Mouse (Mus musculus) forebrain, embryonic 16.5 days (tissue): ENCODE data around the gene Gm13539. TPM values are rescaled to one million over a fixed set of nuclear protein-coding genes. Genes with fewer than 3 reads are reported as not detected.
"Not testable (repeated sequence)": the region's sequence is repeated elsewhere in the genome, so short reads cannot be mapped to it uniquely, and the experiment has no call there.

Experiments
- ATAC-seq: fragments of 200-750 bp; cut with Nextera tagmentation; 2 replicates; pipeline ENCODE4 v1.8.0; 2017; ENCODE audit warnings: mild to moderate bottlenecking, moderate library complexity
- H3K27ac ChIP-seq: fragments of 300-500 bp; sonication (generic); 2 replicates; pipeline ENCODE4 v1.5.1; 2014; ENCODE audit warnings: low read length, control low read depth
- H3K27me3 ChIP-seq: fragments of 300-500 bp; sonication (generic); replicated peaks from 2 replicates; pipeline ENCODE4 v1.6.1; 2014; ENCODE audit warnings: low read length; ENCODE audit not compliant: control insufficient read depth, insufficient read depth
- H3K36me3 ChIP-seq: fragments of 300-500 bp; sonication (generic); 2 replicates; pipeline ENCODE4 v1.6.1; 2014; ENCODE audit not compliant: control insufficient read depth, insufficient read depth
- H3K4me1 ChIP-seq: fragments of 300-500 bp; sonication (generic); replicated peaks from 2 replicates; pipeline ENCODE4 v1.6.1; 2014; ENCODE audit warnings: low read length; ENCODE audit not compliant: control insufficient read depth, insufficient read depth
- H3K4me2 ChIP-seq: fragments of 300-500 bp; sonication (generic); 2 replicates; pipeline ENCODE4 v1.6.1; 2014; ENCODE audit warnings: mild to moderate bottlenecking, low read length, control low read depth
- H3K4me3 ChIP-seq: fragments of 300-500 bp; sonication (generic); replicated peaks from 2 replicates; pipeline ENCODE4 v1.5.1; 2014; ENCODE audit warnings: mild to moderate bottlenecking, low read length, control low read depth
- H3K9ac ChIP-seq: fragments of 300-500 bp; sonication (generic); replicated peaks from 2 replicates; pipeline ENCODE4 v1.6.1; 2014; ENCODE audit warnings: low read depth, low read length, control low read depth
- H3K9me3 ChIP-seq: fragments of 300-500 bp; sonication (generic); 2 replicates; pipeline ENCODE4 v1.6.1; 2016; ENCODE audit warnings: low read length; ENCODE audit not compliant: control insufficient read depth
- WGBS: fragments of 180-500 bp; shearing (Covaris S2); extraction: QIAGEN DNeasy Blood & Tissue Kit; methylation state at CpG from one replicate; pipeline ENCODE4 v1.1.7; 2014; 5-methylcytosine and 5-hydroxymethylcytosine counted together
- polyA plus RNA-seq: library from polyadenylated mRNA; unstranded; fragments of >200 nt; fragmentation: Nextera tagmentation; extraction: Ambion mirVana; gene quantifications from 2 replicates; pipeline ENCODE4 v1.2.1, GENCODE M21; 2015

Gene Gm13539
- not detected in 2 replicates for polyA plus RNA-seq

DNA sequence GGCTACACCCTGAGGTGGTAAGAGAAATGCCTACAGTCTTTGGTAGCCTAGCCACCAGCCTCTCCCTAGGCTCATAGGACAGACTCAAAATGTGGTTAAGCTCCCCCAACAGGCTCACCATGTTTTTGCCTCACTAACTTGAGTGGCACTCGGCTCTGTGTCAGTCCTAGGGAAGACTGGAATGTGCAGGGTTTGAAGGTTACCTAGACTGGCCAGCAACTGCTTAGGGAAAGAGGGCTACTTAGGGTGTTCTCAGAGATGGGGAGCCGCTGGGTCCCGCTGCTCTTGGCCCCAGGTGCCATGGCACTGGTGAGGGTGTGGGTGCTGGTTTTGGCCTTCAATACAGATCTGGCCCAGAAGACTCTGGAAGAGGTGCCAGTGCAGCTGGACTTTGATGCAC lies at the start of gene Gm13539:
TSS of gene Gm13539 (plus strand) at position 301 of the 400 bp plus-strand sequence.
- Histone ChIP-seq H3K27me3 (no peaks in the 10 kb centered on the region), H3K4me2 (no peak within 1 kb of the TSS), H3K27ac (no peak within 1 kb of the TSS), H3K9ac (no peak within 1 kb of the TSS), H3K9me3 (no peaks in the 10 kb centered on the region), H3K4me1 (no peaks in the 10 kb centered on the region), H3K4me3 (no peak within 1 kb of the TSS), H3K36me3 (no peaks in the 10 kb centered on the region)
- no peak for ATAC-seq
- WGBS: 87% methylated on average over 3 of the region's 3 CpGs

DNA sequence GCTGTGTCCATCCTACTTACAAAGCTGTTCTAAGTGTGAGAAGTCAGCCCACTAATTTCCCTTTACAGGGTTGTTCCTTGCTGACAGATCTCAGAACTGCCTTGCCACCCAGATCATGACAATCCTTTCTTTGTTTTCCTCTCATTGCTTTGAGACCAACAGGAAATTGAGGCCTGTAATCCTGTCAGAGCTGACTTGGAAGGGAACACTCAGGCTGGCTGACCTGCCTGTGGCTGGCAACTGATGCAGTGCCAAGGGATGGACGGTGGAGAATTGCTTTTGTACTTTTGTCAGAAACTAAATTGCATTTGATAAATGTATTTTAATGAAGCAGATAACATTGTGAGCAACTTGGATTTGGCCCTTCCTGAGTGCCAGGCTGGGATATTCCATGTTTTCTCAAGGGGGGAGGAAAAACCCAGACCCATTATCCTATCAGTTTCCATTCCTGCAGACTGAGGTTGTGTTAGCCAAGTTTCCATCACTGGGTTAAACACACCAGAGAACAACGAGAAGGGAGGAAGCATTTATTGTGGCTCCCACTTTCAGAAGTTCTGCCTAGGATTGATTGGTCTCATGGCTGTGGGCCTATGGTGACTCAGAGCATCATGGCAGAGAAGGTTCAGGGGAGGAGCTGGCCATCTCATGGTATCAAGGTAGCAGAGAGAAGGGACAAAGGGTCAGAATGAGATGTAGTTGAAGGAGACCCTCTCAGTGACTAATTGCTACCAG lies 48.7 kb upstream of the Gm13539 start:
- Histone ChIP-seq H3K36me3 (no peaks in the 10 kb centered on the region), H3K9me3 (no peaks in the 10 kb centered on the region), H3K4me2 (no peak overlapping the region), H3K4me1 (no peaks in the 10 kb centered on the region), H3K9ac (no peak overlapping the region), H3K27ac (no peak overlapping the region), H3K4me3 (no peak overlapping the region), H3K27me3 (no peaks in the 10 kb centered on the region)
- 60% methylated on average over 2 of the region's 2 CpGs for WGBS
- no peak for ATAC-seq

DNA sequence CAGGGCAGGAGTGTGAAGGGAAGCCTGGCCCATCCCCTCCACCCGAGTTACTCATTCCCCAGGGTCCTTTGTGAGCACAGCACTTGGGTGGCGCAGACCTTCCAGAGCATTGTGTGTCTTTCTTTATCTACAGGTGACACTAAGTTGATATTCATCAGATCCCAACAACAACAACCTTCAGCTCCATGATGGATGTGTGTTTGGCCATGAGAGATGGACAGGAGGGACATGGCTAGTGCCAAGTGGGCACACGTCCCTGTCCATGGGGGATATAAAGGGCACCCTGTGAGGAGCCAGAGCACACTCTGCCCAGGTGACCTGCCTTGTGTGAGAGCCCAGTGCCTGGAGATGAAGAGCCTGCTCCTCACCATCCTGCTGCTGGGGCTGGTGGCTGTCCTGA lies 45.3 kb upstream of the Gm13539 start, which contains the start of gene Obp2b:
TSS of gene Obp2b (plus strand) at position 301 of the 400 bp plus-strand sequence.
- H3K4me3 ChIP-seq, H3K4me1 ChIP-seq, H3K27ac ChIP-seq, H3K9me3 ChIP-seq, H3K9ac ChIP-seq, H3K27me3 ChIP-seq, ATAC-seq, H3K36me3 ChIP-seq, H3K4me2 ChIP-seq: not testable (repeated sequence)
- 81% methylated on average over 3 of the region's 3 CpGs for WGBS

DNA sequence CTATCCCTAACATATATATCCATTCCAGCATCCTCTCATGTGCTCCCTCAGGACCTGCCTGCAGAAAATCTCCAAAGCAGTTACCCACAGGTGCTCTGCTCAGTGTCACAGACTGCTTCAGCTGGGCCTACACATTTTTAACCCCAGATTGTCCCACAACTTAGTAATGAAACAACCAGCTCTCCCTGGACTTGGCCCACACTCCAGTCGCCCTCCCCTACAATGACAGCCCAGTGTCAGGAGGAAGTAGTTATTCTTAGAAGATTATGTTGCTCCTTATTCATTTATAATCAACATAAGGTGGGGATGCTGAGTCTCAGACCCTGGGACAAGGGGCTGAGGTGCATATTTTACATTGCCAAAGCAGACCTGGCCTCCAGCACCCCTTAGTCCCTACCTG lies 40.4 kb upstream of the Gm13539 start:
- Histone ChIP-seq H3K9me3 (no peaks in the 10 kb centered on the region), H3K27me3 (no peaks in the 10 kb centered on the region), H3K36me3 (no peaks in the 10 kb centered on the region), H3K9ac (no peak overlapping the region), H3K4me1 (no peaks in the 10 kb centered on the region), H3K4me3 (no peak overlapping the region), H3K27ac (no peak overlapping the region), H3K4me2 (no peak overlapping the region)
- no peak for ATAC-seq
- 74% methylated on average over 1 of the region's 1 CpGs for WGBS

DNA sequence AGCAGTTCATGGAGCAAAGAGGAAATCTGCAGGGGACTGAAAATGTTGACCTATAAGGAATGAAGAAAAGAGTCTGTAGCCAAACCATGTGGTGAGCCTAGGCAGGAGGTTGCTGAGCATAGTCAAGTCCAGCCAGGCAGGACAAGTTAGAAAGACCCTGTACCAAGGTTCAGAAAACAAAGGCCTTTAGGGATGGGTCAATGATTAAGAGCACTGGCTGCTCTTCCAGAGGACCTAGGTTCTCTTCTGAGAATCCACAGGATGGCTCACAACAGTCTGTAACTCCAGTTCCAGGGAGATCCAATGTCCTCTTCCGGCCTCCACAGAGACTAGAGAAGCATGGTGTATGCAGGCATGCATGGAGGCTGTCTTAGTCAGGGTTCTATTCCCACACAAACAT lies 27.9 kb upstream of the Gm13539 start:
- no peak overlapping the region for H3K9ac ChIP-seq
- no peak overlapping the region for H3K27ac ChIP-seq
- H3K36me3 ChIP-seq: no peaks in the 10 kb centered on the region
- 86% methylated on average over 1 of the region's 1 CpGs for whole genome bisulfite sequencing
- H3K9me3 ChIP-seq: no peaks in the 10 kb centered on the region
- no peak overlapping the region for H3K4me3 ChIP-seq
- H3K4me1 ChIP-seq: no peaks in the 10 kb centered on the region
- no peak for ATAC-seq
- H3K27me3 ChIP-seq: no peaks in the 10 kb centered on the region
- no peak overlapping the region for H3K4me2 ChIP-seq

DNA sequence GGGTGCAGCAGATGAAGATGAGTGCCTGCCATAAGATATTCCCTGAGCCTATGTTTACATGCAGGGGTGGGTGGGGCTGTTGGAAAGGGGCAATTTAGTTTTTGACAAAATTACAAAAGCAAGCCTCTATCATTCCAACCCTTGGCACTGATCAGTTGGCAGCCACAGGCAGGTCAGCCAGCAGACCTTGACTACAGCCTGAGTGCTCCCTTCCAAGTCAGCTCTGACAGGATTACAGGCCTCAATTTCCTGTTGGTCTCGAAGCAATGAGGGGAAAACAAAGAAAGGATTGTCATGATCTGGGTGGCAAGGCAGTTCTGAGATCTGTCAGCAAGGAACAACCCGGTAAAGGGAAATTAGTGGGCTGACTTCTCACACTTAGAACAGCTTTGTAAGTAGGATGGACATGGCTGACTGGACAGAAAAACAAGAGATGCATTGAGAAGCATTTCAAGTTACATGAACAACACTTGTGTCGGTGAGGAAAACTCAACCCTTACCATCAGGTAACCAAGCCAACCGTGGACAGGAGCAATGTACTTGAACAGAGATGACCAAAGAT lies 23.9 kb upstream of the Gm13539 start:
- Histone ChIP-seq H3K27ac (no peak overlapping the region), H3K36me3 (no peaks in the 10 kb centered on the region), H3K4me2 (no peak overlapping the region), H3K27me3 (no peaks in the 10 kb centered on the region), H3K9ac (no peak overlapping the region), H3K9me3 (no peaks in the 10 kb centered on the region), H3K4me3 (no peak overlapping the region), H3K4me1 (no peaks in the 10 kb centered on the region)
- ATAC-seq: no peak
- WGBS: 56% methylated on average over 4 of the region's 4 CpGs

DNA sequence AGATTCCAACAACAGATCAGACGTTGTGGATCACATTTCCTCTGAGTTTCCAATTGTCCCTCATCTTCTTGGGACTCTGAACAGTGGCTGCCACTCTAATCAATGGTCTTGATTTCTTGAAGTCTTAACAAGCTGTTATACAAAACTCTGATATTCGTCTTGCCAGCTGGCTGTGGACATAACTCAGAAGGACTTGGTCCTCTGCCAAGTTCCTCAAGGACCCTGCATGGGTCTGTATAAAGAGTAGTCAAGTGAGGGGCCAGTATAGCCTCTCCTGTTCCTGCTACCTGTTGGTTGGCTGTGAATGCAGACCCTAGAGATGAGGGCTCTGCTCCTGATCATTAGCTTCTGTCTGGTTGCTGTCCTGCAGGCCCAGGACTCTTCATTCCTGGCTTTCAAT lies 16.8 kb upstream of the Gm13539 start, which contains the start of gene Lcn3:
TSS of gene Lcn3 (plus strand) at position 301 of the 400 bp plus-strand sequence.
- WGBS: 26% methylated on average over 2 of the region's 2 CpGs
- Histone ChIP-seq H3K9ac (no peak within 1 kb of the TSS), H3K4me2 (no peak within 1 kb of the TSS), H3K4me1 (no peaks in the 10 kb centered on the region), H3K27me3 (no peaks in the 10 kb centered on the region), H3K9me3 (no peaks in the 10 kb centered on the region), H3K4me3 (no peak within 1 kb of the TSS), H3K27ac (no peak within 1 kb of the TSS), H3K36me3 (no peaks in the 10 kb centered on the region)
- ATAC-seq: no peak

DNA sequence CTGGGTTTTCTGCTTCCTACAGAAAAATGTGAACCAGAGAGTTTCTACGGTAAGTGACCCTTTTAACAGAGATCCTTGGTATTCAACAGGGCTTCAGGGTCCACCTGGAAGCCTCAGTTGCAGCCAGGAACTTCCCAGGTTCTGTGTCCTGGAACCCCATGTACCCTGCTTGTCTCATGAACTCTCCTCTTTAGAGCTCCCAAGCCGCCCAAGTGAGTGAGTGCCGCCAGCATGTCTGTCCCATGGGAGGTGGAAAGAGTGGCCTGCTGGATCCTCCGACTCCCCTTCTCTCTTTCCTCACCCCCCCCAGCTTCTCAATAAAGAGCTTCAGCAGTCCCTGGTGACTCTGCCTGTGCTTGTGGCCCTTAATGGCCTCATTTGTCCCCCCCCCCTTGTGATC lies 14.3 kb upstream of the Gm13539 start:
- ATAC-seq: no peak
- H3K36me3 ChIP-seq: no peaks in the 10 kb centered on the region
- H3K4me1 ChIP-seq: no peaks in the 10 kb centered on the region
- WGBS: 83% methylated on average over 4 of the region's 4 CpGs
- no peak overlapping the region for H3K9ac ChIP-seq
- no peaks in the 10 kb centered on the region for H3K27me3 ChIP-seq
- H3K4me2 ChIP-seq: no peak overlapping the region
- H3K4me3 ChIP-seq: no peak overlapping the region
- no peaks in the 10 kb centered on the region for H3K9me3 ChIP-seq
- no peak overlapping the region for H3K27ac ChIP-seq

DNA sequence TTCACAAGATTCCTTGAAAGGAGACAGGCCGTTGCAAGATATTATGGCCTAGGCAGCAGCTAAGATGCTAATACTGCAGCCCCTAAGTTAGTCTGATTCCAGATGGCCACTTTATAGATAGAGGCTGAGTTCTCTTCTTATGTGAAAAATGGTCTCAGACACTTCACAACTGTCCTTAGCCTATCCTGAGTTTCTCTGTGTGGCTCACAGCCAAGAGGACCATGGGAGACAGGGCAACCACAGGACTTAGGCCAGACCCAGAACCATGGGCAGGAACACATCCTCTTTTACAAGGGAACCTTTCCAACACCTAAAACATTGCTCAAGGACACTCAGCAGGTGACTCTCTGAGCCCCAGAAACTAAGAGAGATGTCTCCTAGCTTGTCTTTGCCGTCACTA lies 8.6 kb upstream of the Gm13539 start:
- H3K4me1 ChIP-seq: no peaks in the 10 kb centered on the region
- no peaks in the 10 kb centered on the region for H3K36me3 ChIP-seq
- no peak overlapping the region for H3K4me3 ChIP-seq
- 93% methylated on average over 2 of the region's 2 CpGs for WGBS
- no peaks in the 10 kb centered on the region for H3K27me3 ChIP-seq
- no peak overlapping the region for H3K4me2 ChIP-seq
- ATAC-seq: no peak
- H3K9me3 ChIP-seq: no peaks in the 10 kb centered on the region
- no peak overlapping the region for H3K9ac ChIP-seq
- no peak overlapping the region for H3K27ac ChIP-seq
